In genomic region chr11:50931451-50931866, GRCm38 (mm10) we compare ENCODE assay signal across 7 mouse cellular contexts. TPM values are rescaled to one million over a fixed set of nuclear protein-coding genes. Genes with fewer than 3 reads are reported as not detected.
DNase-seq lines count a peak whose midpoint lies in the region; ATAC-seq and TF ChIP-seq lines count a peak whose summit lies in the region.

Gene Zfp354b, minus strand, starts transcription at chr11:50931633.

- TF ChIP-seq POLR2A in liver, adult 2 months (IDR thresholded peaks at IDR 0.05; ENCODE audit: extremely low read depth, insufficient read depth, low read length): peak; percentile 63; the same call in 1 of the 2 replicates
- no peak for TF ChIP-seq POLR2A in myocyte (IDR thresholded peaks at IDR 0.05; ENCODE audit: insufficient read length, low read depth)

- WGBS in forebrain, embryonic 10.5 days: under 1% methylated on average over 18 of the region's 18 CpGs
- 1% methylated on average over 18 of the region's 18 CpGs for WGBS in heart, embryonic 14.5 days
- under 1% methylated on average over 18 of the region's 18 CpGs for WGBS in liver, adult 2 months

- H3K9me3 ChIP-seq in forebrain, embryonic 10.5 days: no peaks in the 10 kb centered on the region
- no peaks in the 10 kb centered on the region for H3K9me3 ChIP-seq in heart, embryonic 14.5 days (ENCODE audit: control insufficient read depth, low read length)

- H3K36me3 ChIP-seq in forebrain, embryonic 10.5 days (replicated peaks): no peaks in the 10 kb centered on the region
- no peaks in the 10 kb centered on the region for H3K36me3 ChIP-seq in heart, embryonic 14.5 days (ENCODE audit: control insufficient read depth, insufficient read depth, low read length)
- 0 out of 2 replicates have a peak, but pooled peaks cover under 1% of the 10 kb centered on the region for H3K36me3 ChIP-seq in liver, adult 2 months (ENCODE audit: control insufficient read depth, insufficient read depth, low read length)
- no peaks in the 10 kb centered on the region for H3K36me3 ChIP-seq in myocyte (ENCODE audit: control insufficient read depth, insufficient read depth)
- H3K36me3 ChIP-seq in splenic B cell, adult 2 months (ENCODE audit: control insufficient read depth, insufficient read depth, low read length, poor library complexity, severe bottlenecking): no peaks in the 10 kb centered on the region

- H3K4me1 ChIP-seq in forebrain, embryonic 10.5 days: peaks cover 12% of the 10 kb centered on the region
- peaks cover 5 to 9% of the 10 kb centered on the region in 2 experiments; a peak in 1 of 4 replicates for H3K4me1 ChIP-seq in heart, embryonic 14.5 days (ENCODE audit: control insufficient read depth in 2 of 2, insufficient read depth in 2 of 2, low read length in 2 of 2)
- no peaks in the 10 kb centered on the region for H3K4me1 ChIP-seq in liver, adult 2 months (ENCODE audit: control insufficient read depth, insufficient read depth, low read length)

- peak within 1 kb of the TSS; percentile 98 for H3K4me2 ChIP-seq in heart, embryonic 14.5 days (ENCODE audit: low read length)
- H3K4me2 ChIP-seq in myocyte (ENCODE audit: low read depth): peak within 1 kb of the TSS; percentile 70

- ATAC-seq in heart, embryonic 14.5 days (ENCODE audit: insufficient number of reproducible peaks, insufficient read depth, low FRiP score, low read depth): peak; percentile 87

- peak within 1 kb of the TSS; percentile 84 for H3K9ac ChIP-seq in heart, embryonic 14.5 days (ENCODE audit: low read length)
- H3K9ac ChIP-seq in liver, adult 2 months (ENCODE audit: low read depth, low read length): peak within 1 kb of the TSS; percentile 84

- no peaks in the 10 kb centered on the region for H3K79me2 ChIP-seq in liver, adult 2 months (ENCODE audit: control insufficient read depth, insufficient read depth, low read length)
- H3K79me2 ChIP-seq in myocyte (ENCODE audit: control insufficient read depth, insufficient read depth): no peaks in the 10 kb centered on the region

- TF ChIP-seq CTCF in liver, adult 2 months (IDR thresholded peaks at IDR 0.05; ENCODE audit: low read depth, low read length): no peak

- H3K4me3 ChIP-seq in forebrain, embryonic 10.5 days: peak within 1 kb of the TSS; percentile 62
- H3K4me3 ChIP-seq in heart, embryonic 14.5 days (ENCODE audit: control insufficient read depth in 1 of 2, insufficient read depth in 1 of 2, low read depth in 1 of 2, low read length in 2 of 2): peak within 1 kb of the TSS; percentile 80 to 86
- peak within 1 kb of the TSS; percentile 75 for H3K4me3 ChIP-seq in liver, adult 2 months (ENCODE audit: insufficient read depth, low read depth, low read length)
- H3K4me3 ChIP-seq in myocyte: peak within 1 kb of the TSS; percentile 23

- peaks cover 22% of the 10 kb centered on the region for H3K27me3 ChIP-seq in forebrain, embryonic 10.5 days (ENCODE audit: poor library complexity, severe bottlenecking)
- H3K27me3 ChIP-seq in heart, embryonic 14.5 days (ENCODE audit: control insufficient read depth, insufficient read depth, low read length): peaks cover 6% of the 10 kb centered on the region
- H3K27me3 ChIP-seq in liver, adult 2 months (ENCODE audit: control insufficient read depth, insufficient read depth, low read length): no peaks in the 10 kb centered on the region
- peaks cover 5% of the 10 kb centered on the region for H3K27me3 ChIP-seq in myocyte (ENCODE audit: control insufficient read depth, insufficient read depth, insufficient read length)
- no peaks in the 10 kb centered on the region for H3K27me3 ChIP-seq in splenic B cell, adult 2 months (ENCODE audit: control insufficient read depth, insufficient read depth, low read length, poor library complexity, severe bottlenecking)

- peak within 1 kb of the TSS; percentile 75 for H3K27ac ChIP-seq in forebrain, embryonic 10.5 days
- H3K27ac ChIP-seq in heart, embryonic 14.5 days (replicated peaks in 1 of 2; ENCODE audit: control insufficient read depth in 1 of 2, insufficient read depth in 1 of 2, low read depth in 2 of 2, low read length in 2 of 2): peak within 1 kb of the TSS in 1 of 2 experiments; percentile 11; a peak in 1 of 4 replicates
- peak within 1 kb of the TSS; percentile 80 for H3K27ac ChIP-seq in liver, adult 2 months (replicated peaks; ENCODE audit: insufficient read depth, low read depth, low read length)

- no peak within 1 kb of the TSS for H3ac ChIP-seq in myocyte (ENCODE audit: control insufficient read depth, insufficient read length)

- DNase-seq in brain, embryonic 18.5 days (ENCODE audit: low read depth, low spot score): peak; percentile 90
- DNase-seq in forebrain, embryonic 10.5 days (ENCODE audit: extremely low spot score, low spot score): peak; percentile 91
- DNase-seq in kidney, postnatal 10 days: peak; percentile 91
- DNase-seq in liver, adult 2 months (ENCODE audit: extremely low read depth, low read depth, low spot score): peak; percentile 84
- DNase-seq in splenic B cell, adult 2 months (ENCODE audit: low read depth, low spot score): peak; percentile 68

TF ChIP-seq in myocyte, 11 proteins besides CTCF, POLR2A, EP300 and RAD21:
- TF ChIP-seq MYOG (IDR thresholded peaks at IDR 0.05; ENCODE audit: control insufficient read depth in 1 of 3, insufficient read depth in 1 of 3, insufficient read length in 2 of 3, low read depth in 2 of 3): peak; percentile 9 to 64 (median 58)
- TF ChIP-seq SRF (IDR thresholded peaks at IDR 0.05; ENCODE audit: control insufficient read depth, insufficient read length, low read depth): no peak
- no peak for TF ChIP-seq TCF3 (IDR thresholded peaks at IDR 0.05; ENCODE audit: insufficient read length, low read depth)
- TF ChIP-seq MAX (IDR thresholded peaks at IDR 0.05; ENCODE audit: low read depth): no peak
- TF ChIP-seq MYOD1 (IDR thresholded peaks at IDR 0.05; ENCODE audit: control insufficient read depth in 1 of 3, insufficient read length in 2 of 3, low read depth in 2 of 3): peak in 2 of 3 experiments; percentile 64 to 71

RNA-seq across cellular contexts. Expression of gene Zfp354b, which starts in this region (rescaled TPM):
- polyA plus RNA-seq in forebrain, embryonic 10.5 days (2016; fragmentation: Nextera tagmentation; extraction: Ambion mirVana): 0.77 and 1.3 TPM in 2 replicates
- 0.77 TPM in 2 replicates for polyA plus RNA-seq in heart, embryonic 14.5 days (2014; fragmentation: Nextera tagmentation; extraction: Ambion mirVana)
- 1.7 and 3.4 TPM in 2 replicates for total RNA-seq in liver, adult 2 months (2014; rRNA removed)
- polyA plus RNA-seq in liver, adult 2 months (2012; rRNA removed): 0.38 and 0.50 TPM in 2 replicates
- polyA plus RNA-seq in myocyte (2012; fragmentation: generic; extraction: Trizol): 0.13 TPM

Comparison
In these comparisons a context has a peak if more than half of its experiments do, and no peak if none do; other contexts are left out.
1. Peak in ATAC-seq, H3K4me3 ChIP-seq, H3K9ac ChIP-seq and H3K4me2 ChIP-seq in heart, embryonic 14.5 days; RNA of the gene not detected or under 1 TPM.
2. H3K4me3 ChIP-seq: peak in every context shown above with its lines; median percentile 83 in heart, embryonic 14.5 days; 75 in liver, adult 2 months; 62 in forebrain, embryonic 10.5 days; 23 in myocyte.